Mouse (Mus musculus) inflammation-experienced regulatory T-cells, adult 6 months (primary cell): ENCODE results near the gene Ndufa8. TPM values are rescaled to one million over a fixed set of nuclear protein-coding genes. Genes with fewer than 3 reads are reported as not detected.
A peak's percentile ranks its signal among the peaks of the same experiment; 100 is the strongest.

Experiments used
- ATAC-seq: one replicate; pipeline ENCODE4 v1.8.0; 2017
- polyA plus RNA-seq, 3 experiments: library from polyadenylated mRNA; unstranded; fragments of 100-300 nt; shearing (Covaris generic); gene quantifications; one replicate each; pipeline ENCODE4 v1.2.1; 2017

The Ndufa8 gene
- 100 to 1,000 TPM; 164 to 233 (median 170) TPM for polyA plus RNA-seq

DNA sequence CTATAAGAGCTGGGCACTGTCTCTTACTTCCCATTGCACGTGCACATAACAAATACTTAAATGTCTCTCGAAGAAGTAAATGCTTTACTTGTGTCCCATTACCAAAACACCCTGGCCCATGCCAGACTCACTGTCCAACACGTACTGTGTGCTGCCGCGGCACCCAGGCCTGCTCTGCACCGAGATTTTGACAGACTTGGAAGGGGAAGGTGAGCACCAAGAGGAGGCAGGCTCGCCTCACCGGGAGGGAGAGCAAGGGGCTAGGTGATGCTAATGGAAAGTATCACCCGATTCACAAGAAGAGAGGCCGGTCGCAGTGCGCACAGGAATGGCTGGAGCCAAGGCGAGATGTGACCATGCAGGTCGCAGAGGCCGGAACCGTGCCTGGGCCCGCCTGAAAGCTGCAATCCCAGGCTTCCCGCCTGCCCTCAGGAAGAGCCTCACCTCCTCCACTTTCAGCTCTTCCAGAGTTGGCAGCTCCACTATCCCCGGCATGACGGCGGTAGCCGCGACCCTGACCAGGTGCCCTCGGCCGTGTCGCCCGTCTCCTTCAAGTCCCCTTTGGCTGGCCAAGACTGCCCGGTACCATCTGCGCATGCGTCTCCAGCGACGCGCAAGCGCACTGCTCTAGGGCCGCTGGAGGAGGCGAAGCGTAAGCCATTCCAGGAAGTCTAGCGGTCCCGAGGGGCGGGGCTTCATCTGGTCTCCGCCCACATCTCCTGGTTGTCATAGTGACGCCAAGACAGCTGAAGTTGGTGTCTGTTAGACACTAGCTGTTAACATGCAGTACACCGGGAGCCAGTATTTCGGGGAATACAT, at the start of gene Ndufa8, which contains the start of gene Morn5:
Ndufa8 (minus strand) TSS at position 659 of the 819 bp plus-strand sequence.
Morn5 (plus strand) TSS at position 711 of the 819 bp plus-strand sequence.
- peak; percentile 91 for ATAC-seq

DNA sequence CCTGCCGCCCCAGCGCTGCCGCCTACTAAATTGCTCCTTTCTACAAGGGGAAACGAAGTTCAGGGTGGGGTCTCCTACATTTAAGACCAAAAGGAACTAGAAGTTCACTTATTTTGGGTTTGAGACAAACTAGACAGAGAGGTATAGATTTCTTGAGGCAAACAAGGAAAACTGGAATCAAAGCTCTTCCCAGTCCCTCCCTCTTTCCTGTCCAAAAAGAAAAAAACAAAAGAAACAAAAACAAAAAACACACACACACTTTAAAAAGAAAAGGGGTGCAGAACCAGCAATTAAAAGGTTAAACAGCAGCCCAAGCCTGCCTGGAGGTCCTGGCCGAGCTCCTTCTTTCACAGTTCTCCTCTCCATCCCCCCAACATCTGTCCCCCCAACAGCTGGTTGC, 48.8 kb upstream of the Ndufa8 start:
- no peak for ATAC-seq

DNA sequence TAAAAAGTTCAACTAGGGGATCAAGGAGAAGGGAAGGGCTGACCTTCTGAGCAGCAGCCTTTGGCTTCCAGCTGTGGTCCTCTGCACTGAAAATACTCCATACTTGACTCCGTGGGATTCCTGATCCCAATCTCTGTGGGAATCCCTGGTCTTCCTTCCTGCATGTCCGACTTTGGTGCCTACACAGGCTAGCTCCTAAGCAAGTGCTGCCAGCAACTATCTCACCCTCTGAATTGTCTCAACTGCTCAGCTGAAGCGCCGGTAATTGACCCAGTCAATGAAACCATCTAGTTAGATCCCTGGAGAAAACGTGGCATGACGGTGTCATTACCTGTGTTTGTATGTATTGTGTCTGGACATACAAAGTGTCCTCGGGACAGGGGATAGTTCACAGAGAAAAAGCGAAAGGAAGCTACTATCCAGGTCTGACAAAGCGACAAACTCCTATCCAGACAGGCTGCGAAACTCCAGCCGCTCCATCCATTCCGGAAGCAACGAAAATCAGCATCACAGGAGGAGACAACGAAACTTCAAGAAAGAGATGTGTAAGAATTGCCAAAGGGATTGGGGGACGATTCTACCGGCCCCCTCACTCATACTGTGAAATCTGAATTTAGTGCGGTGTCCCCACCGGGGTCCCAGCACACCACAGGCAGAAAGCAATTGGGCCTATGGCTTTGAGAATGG, 48.1 kb upstream of the Ndufa8 start:
- no peak for ATAC-seq

DNA sequence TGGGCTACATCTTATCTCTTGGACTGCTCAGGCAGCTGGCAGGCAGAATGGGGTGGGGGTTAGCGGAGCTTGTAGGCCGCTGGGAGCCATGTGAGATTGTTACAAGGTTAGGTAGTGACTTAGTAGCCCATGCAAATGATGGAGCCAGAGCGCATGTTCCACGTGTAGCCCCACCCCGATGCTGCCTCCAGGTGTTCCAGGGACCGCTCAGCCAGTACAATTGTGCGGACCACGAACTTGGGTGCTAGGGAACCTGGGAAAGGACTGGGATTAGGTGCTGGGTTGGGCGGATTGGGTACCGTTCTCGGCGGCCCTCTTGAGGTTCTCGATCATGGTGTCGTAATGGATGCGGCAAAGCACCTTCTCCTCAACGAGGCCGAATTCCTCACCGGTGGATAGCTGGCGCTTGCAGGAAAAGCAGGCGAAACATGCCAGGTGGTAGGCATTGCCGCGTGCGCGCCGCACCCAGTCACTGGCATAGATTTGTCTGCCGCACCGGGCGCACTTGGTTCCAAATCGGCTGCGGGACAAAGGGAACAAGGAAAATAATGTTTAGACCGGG, 44.8 kb upstream of the Ndufa8 start:
- ATAC-seq, result no peak

DNA sequence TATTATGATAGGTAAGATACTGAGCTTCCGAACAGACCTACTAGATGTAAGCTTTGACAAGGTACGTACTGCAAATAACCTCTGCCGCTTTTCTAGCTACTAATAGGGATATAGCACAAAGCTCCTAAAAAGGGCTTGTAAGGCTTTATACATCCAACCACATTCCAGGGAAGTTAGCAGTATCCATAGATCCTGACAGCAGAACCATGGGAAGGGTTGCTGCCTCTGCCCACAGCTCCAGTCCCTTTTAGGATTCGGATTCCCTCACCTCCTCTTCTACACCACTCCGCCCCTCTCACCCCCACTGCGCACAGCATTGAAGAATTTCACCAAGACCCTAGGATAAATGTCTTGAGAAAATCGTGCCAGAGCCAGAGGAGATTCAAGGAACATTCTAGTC, 44.1 kb upstream of the Ndufa8 start:
- ATAC-seq, result no peak

DNA sequence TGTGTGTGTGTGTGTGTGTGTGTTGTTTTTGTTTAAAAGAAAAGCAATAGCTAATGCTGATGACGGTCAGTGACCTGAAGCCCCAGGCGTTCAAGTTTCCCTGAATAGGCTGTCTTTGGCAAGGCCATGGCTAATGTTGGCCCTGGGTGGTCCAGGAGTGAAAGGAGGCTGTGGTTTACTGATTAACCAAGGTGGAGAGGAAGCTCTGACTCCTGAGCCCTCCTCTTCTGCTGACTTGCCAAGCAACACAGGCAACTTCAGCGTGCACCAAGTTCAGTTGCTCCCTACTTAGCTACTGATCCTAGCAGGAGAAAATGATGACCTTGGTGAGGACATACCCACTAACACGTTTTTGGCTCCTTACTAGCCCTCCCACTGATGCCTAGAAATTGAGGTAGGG, 43.5 kb upstream of the Ndufa8 start:
- no peak for ATAC-seq

DNA sequence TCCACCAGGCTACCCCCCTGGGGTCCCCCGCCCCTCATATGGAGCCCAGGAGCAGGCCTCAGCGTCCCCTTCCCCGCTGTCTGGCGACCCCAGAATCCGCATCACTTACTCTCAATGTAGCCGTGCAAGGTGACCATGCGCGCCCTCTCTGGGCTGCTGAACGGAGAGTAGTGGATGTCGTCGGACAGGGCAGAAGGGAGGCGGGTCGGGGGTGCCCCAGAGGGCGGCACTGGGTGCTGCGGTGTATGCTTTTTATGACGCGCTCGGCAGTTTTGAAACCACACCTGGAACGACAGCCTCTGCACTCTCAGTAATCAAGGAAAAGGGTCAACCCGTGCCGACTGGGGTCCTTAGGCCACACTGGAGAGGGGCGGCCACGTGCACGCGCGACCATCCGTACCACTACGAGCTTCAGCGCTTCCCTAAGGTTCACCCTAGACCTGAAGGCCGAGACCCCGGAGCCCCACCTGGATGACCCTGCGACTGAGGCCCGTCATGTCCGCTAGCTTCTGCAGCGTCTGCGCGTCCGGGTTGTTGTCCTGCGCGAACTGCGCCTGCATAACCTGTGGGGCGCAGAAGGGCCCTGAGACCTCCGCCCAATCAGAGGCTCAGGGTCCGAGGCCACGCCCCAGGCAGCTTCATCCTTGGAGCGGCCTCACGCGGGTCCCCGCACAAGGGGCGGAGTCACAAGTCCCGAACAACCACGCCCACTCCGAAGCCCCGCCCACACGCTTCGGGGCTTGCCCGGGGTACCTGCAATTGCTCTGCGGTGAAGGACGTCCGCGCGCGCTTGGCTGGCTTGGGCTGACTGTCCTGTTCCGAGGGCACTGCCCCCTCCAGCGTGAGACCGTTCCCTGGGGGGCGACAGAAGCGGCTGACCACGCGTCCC, 41.9 kb upstream of the Ndufa8 start:
- no peak for ATAC-seq

DNA sequence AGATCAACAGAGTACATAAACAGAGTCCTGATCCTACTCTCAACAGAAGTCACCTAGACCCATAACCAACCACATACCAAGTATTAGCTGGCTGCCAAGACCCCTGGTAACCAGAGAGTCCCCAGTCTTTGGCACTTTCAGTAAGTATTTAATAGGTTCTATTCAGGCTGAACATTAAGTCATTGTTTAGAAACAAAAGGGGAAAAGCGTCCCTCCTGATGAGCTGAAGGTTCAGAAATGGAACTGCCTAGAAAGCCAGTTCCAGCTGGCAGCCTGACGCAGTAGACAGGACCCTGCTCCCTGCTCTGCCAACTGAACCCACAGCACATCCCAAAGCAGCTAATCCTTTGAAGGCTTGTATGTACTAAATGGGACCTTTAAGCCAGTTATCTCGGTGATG, 40.0 kb upstream of the Ndufa8 start:
- no peak for ATAC-seq

DNA sequence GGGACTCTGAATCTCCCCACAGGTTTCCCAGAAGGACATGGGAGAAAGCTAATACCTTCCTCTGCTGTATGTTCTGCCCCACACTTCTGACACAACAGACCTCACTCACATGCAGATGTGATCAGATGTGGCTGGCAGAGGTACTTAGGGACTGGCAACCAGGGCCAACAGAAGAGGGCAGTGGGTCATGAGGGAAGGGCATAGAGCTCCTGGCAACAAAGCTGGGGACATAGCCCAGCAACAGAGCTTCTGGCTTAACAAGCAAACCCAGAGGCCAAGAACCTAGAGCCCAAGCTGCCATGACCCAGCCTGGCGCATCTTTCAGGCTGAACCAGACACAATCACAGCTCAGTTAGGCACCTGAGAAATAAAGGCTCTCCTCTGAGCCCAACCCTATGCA, 35.8 kb upstream of the Ndufa8 start:
- no peak for ATAC-seq

DNA sequence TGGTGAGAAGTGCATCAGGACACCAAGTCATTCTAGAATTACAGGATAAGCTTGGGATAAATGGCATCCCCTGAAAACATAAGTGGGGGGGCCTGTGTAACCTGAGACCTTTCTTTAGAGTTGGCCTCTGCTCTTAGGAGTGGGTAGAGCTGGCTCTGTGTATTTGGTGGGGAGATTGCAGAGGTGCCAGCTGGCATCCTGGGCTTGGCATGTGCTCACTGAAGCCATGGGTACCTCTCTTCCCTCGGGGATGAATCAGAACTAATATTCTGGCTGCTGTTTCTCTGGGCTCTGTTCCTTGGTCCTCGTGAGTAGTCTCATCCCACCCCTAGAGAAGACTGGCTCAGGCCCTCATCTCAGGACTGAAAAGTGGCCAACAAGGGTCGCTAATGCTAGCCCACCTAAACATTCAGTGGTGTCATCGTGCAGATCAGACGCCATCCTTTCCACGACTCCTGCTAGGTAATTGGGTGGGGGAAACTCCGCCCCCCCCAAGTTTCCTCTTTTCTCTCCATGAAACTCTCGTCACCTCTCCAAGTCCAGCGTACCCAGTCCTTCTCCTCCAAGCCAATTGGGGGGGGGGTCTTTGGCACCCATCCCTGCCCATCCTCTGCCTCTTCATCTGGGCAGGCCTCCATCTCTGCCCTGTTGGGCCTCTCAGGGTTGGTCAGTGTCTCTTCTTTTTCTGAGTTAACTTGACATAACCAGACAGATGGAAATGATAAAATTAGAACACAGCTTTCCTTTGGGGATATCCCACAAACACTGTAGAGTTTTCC, 33.8 kb upstream of the Ndufa8 start:
- ATAC-seq, result no peak

DNA sequence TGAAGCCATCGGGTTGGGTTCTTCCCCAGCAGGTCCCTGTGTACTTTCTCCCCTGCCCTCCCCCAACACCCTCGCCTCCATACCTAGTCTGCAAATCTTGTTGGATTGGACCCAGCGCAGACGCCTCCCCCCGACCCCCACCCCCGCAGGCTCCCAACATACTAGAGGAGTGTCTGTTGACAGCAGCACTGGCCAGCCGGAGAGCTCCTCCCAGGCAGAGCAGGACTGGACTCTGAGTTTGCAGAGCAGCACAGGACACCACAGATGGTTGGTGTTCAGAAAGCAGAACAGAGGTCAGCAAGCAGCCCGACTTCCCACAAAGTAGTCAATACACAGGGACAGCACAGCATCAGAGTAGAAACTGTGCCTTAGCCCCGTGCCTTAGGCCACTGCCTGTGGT, 32.2 kb upstream of the Ndufa8 start:
- no peak for ATAC-seq

DNA sequence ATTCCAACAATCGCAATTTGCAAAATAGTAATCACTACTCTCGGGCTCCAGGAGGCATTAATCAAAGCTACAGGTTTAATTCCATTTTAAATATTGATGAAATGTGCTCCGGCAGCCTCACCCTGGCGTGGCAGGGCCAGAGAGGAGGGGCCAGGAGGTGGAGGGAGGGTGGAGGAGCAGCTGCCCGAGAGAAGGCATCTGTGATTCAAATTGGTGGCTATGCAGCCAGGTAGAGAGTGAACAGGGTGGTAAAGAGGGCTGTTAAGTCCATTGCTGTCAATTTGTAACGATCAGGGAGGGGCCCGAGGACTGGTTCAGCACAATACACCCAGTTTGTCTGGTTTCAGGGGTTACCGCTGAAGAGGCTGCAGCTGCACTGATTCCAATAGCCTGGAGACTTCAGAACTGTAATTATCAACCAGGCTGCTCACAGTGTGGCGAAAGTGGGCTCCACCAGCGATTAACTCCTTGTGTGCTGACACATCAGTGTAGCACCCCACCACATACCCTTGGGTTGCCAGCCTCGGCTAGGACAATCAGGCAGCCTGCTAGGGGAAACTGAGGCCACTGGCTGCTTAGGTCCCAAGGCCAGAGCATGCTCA, 28.1 kb upstream of the Ndufa8 start:
- ATAC-seq, result no peak

DNA sequence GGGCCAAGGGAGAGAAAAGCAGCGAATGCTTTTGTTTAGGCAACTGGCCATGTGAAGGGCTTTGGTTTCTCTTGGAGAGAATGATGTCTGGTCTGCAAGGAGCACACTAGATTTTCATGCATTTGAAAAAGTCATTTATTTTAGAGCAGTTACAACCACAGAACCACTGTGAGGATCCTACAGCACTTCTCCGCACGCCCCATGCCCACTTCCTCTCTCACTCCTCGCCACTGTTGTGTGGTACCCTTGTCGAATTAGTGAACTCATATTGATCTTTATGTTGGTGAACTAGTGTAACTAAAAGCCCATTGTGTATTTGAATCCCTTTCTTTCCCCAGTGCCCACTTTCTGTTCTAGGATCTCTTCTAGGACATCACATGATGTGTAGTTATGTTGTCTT, 26.0 kb upstream of the Ndufa8 start:
- no peak for ATAC-seq

DNA sequence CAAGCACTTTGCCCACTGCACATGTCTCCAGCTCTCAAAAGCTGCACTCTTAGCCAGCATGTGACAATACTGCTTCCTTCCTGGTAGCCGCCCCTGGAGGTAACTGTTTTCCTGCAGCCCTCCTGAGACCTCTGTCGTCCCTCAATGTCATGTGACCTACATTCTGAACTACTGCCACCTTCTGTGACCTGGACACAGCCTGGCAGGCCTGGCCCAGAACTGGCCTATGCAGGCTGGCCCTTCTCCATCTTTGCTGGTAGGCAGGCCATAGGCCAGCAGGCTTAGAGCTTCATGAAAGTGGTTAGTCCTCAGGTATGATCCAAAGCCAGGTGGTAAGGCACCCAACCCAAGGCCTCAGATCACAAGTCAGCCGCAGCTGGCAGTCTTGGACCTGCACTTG, 24.6 kb upstream of the Ndufa8 start:
- no peak for ATAC-seq

DNA sequence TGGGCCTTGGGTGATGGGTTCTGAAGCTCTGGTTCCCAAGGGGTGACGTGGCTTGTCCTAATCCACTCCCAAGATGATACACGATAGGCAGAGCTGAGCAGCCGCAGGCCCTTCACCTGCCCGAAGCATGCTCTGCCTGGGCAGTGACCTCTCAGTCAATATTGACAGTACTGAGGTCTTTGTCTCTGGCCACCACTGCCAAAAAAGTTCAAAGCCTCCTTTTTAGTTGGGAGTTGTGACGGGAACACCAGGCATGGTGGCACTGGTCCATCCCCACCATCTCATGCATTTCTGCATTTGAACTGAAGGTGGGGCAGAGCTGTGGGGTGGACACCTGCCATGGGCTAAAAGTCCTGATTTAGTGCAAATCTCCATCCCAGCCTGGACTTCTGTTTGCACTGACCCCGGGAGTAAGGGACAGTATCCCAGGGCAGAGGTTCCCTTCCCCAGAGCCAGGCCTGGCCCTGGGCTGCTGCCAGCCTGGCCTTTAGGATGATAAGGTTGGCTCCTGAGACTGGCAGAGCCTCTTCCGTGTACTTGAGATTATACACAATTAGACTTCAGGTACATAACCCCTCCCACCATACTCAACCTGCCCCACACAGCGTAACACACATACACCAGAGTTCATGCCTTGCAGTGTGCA, 22.6 kb upstream of the Ndufa8 start:
- no peak for ATAC-seq

DNA sequence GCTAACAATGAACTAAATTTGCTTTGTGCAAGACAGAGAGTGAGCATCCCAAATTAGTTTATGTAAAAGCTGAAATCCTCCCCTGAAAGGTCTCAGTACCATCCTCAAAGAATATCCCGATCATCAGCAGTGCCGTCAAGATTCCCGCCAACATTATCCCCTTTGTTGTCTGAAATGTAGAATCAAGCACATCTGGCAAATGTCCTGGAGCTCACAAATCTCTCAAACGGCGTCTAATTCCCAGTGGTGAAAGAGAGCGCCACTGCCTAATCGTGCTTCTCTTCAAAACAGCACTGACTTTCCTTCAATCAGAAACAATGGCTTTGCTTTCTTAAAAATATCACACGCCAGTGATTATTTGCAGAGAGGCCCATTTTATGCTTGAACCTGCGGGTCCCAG, 17.9 kb upstream of the Ndufa8 start:
- no peak for ATAC-seq

DNA sequence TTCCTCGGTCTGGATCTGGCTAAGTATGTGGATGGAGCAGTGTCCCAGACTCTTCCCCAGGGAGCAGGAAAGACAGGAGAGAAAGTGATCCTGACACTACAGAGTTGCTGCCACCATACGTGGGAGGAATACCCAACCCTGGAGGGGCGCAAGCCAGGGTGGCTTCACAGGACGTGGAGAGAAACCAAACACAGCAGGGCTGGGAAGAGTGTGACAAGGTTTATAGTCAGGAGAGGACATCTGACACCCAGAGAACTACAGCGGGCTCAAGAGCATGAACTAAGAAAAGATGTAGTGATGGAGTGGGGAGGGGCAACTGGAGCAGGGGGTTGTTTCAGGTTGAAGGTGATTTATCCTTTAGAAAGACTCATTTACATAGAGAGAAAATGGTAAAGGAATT, 12.2 kb upstream of the Ndufa8 start:
- no peak for ATAC-seq

DNA sequence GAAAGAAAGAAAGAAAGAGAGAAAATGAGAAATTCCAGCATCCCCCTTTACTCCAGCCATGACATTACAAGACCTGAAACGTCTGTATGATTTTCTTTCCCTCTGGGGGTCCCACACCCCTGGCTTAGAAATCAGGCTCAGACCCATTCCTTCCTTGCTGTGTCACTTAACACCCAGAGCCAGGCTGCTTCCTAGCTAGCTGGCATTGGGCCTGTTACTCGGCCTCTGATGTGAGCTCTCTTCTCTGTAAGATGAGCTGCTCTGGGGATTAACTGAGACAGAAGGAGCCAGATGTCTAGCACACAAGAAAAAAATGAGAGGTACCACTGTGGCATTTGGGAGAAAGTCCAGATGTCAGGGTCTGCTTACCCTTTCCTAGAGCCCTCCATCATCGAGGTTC, 7.0 kb upstream of the Ndufa8 start:
- ATAC-seq, result no peak

DNA sequence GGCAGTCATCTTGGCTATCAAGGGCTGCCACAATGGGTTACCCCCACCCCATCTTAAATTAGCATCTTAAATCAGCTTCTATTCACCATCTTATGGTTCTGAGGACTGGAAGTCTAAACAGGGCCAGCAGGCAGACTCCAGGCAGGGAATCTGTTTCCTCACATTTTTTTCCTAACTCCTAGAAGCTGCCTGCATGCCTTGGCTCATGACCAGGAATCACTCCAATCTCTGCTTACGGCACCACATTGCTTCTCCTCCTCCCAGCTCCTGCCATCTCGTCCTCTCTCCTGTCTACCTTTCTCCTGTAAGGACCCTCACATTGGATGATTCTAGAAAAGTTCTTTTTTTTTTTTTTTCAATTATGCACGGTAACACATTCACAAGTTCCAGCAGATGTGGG, 4.0 kb upstream of the Ndufa8 start:
- ATAC-seq, result no peak

DNA sequence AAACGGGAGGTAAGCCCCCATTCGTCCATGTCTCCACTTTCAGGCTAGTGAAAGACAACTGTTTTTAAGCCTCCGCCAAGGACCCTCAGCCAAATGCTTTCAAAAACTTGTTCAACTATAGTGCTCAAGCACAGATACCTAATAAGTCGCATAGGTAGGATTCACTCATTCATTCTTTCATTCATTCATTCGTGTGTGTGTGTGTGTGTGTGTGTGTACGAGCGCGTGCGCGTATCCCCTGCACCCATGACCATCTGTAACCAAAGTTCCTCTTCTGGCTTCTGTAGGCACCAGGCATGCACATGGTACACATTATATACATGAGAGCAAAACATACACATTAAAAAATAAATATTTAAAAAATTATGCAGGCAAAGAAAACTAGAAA, 355 bp upstream of the Ndufa8 start:
- no peak for ATAC-seq

DNA sequence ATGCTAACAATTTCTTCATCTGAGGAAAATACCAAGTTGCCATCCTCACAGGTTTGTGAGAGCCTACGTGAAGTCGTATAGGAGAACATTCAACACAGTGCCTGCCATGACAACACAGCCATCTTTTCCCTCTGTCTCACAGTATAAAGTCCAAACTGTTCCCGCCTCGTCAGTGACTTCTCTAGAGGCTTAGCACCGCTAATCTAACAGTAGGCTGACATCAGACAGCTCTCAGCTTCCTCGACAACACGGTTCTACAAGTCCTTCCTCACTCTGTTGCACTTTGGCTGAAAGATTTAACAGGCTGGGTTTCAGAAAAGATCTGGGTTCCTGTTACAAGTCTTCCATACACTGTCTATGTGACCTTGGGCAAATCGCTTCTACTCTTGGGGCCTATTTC, 1.0 kb downstream of the Ndufa8 start:
- ATAC-seq, result no peak
